Mouse (Mus musculus): ENCODE results near the gene Cdh12. TPM values are rescaled to one million over a fixed set of nuclear protein-coding genes. Genes with fewer than 3 reads are reported as not detected.

Gene Cdh12
- polyA plus RNA-seq, 1 experiment from 2014 or later = 1.4 TPM

Small RNAs within 50 kb of the gene (microRNA-seq; reads per million reads assigned to microRNA genes)
- not detected for gene Gm27397

Other genes starting within 250 kb of the Cdh12 start
- 0.32 and 0.52 TPM in 2 replicates for gene Acot10, start 217.5 kb downstream of the Cdh12 start, polyA plus RNA-seq (2014; fragmentation: Nextera tagmentation; extraction: Ambion mirVana)

Measured in stomach, embryonic 14.5 days (tissue).